Mouse (Mus musculus) ES-CJ7 (cell line): Measurements from ENCODE around the gene Cs.
"Not testable (repeated sequence)": the region's sequence is repeated elsewhere in the genome, so short reads cannot be mapped to it uniquely, and the experiment has no call there.

Experiments
- DNase-seq: peaks from one replicate; pipeline ENCODE4 v3.0.0; 2011; ENCODE audit warnings: low read depth, low spot score

Cs gene

GRCm38 (mm10) chr10:128332358-128333249, 4.9 kb upstream of the Cs start:
- not testable (repeated sequence) for DNase-seq

- DNase-seq = peak; percentile 83
These were observed 2.0 kb upstream of the Cs start for GRCm38 (mm10) chr10:128335582-128335981.

GRCm38 (mm10) chr10:128336195-128336594, 1.3 kb upstream of the Cs start:
- DNase-seq = no peak

GRCm38 (mm10) chr10:128336597-128336996, 937 bp upstream of the Cs start:
- no peak for DNase-seq

GRCm38 (mm10) chr10:128338415-128338814, 881 bp downstream of the Cs start:
- DNase-seq = peak; percentile 30

- DNase-seq = no peak
These were observed 1.4 kb downstream of the Cs start for GRCm38 (mm10) chr10:128338948-128339347.

- peak; percentile 78 for DNase-seq
These were observed 2.7 kb downstream of the Cs start for GRCm38 (mm10) chr10:128340257-128340656.

- no peak for DNase-seq
These were observed 5.9 kb downstream of the Cs start for GRCm38 (mm10) chr10:128343436-128343835.

GRCm38 (mm10) chr10:128344568-128345275, 7.2 kb downstream of the Cs start:
- DNase-seq = peak; percentile 74

GRCm38 (mm10) chr10:128347541-128347940, 10.0 kb downstream of the Cs start:
- peak; percentile 33 for DNase-seq

- DNase-seq = peak; percentile 67
These were observed 21.3 kb downstream of the Cs start for GRCm38 (mm10) chr10:128358796-128359195.

GRCm38 (mm10) chr10:128359226-128359625, 21.7 kb downstream of the Cs start:
- no peak for DNase-seq

- no peak for DNase-seq
These were observed 24.3 kb downstream of the Cs start for GRCm38 (mm10) chr10:128361836-128362235.

GRCm38 (mm10) chr10:128362568-128362967, 25.0 kb downstream of the Cs start:
- peak; percentile 71 for DNase-seq

- no peak for DNase-seq
These were observed 30.4 kb downstream of the Cs start for GRCm38 (mm10) chr10:128367899-128368401.

GRCm38 (mm10) chr10:128368402-128369217, 31.1 kb downstream of the Cs start, which contains the start of gene Coq10a:
TSS of gene Coq10a (minus strand) at chr10:128368997.
- DNase-seq = peak; percentile 91

- DNase-seq = no peak
These were observed 31.6 kb downstream of the Cs start for GRCm38 (mm10) chr10:128369218-128369543.

GRCm38 (mm10) chr10:128369599-128369998, 32.1 kb downstream of the Cs start:
- peak; percentile 36 for DNase-seq

GRCm38 (mm10) chr10:128370021-128370420, 32.5 kb downstream of the Cs start:
- DNase-seq = peak; percentile 84

- peak; percentile 81 for DNase-seq
These were observed 33.1 kb downstream of the Cs start for GRCm38 (mm10) chr10:128370601-128371000.

GRCm38 (mm10) chr10:128372142-128372541, 34.6 kb downstream of the Cs start:
- DNase-seq = no peak
